Mouse (Mus musculus): ENCODE data around the gene Morc1.

The Morc1 gene

DNA sequence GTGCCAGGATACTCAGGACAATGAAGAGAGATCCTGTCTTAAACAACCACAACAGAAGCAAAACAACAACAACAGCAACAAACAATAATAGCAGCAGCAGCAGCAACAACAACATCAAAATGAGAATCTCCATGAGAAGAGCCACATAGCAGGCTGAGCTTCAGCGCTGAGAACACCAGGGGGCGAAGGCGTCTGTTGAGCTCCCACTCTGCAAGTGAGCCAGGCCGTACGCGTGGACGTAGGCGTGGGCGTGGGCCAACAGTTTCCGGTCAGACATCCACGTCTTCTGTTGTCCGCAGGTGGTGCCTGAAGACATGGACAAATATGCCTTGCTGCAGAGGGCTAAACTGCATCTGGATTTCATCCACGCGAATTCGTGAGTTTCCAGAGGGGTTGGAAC lies at the start of gene Morc1:
TSS of gene Morc1 (plus strand) at position 211 of the 400 bp plus-strand sequence.
- DNase-seq (ENCODE audit: low read depth): no peak

DNA sequence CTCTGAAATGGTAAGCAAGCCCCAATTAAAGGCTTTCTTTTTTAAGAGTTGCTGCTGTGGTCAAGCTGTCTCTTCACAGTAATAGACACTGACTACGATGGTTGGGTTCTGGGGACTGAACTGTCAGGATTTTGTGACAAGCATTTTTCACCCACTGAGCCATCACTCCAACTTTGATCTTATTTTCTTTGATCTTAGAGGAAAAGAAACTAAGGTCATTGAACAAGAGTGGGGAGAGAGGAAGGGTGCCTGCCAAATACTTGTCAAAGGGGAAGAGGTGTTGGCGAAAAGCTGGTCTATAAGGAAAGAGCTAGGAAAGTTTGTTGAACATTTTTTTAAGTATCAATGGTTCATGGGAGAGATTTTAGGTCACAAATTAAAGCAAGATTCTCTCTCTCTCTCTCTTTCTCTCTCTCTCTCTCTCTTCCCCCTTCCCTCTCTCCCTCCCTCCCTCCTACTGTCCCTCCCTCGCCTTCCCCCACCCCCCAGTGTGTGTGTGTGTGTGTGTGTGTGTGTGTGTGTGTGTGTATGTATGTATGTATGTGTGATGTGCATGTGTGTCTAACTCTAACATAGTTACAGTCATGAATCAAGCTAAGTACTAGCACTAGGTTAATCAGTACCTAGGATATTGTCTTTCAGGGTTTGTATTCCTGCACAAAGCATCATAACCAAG lies 47.3 kb upstream of the Morc1 start:
- DNase-seq (ENCODE audit: low read depth): no peak

DNA sequence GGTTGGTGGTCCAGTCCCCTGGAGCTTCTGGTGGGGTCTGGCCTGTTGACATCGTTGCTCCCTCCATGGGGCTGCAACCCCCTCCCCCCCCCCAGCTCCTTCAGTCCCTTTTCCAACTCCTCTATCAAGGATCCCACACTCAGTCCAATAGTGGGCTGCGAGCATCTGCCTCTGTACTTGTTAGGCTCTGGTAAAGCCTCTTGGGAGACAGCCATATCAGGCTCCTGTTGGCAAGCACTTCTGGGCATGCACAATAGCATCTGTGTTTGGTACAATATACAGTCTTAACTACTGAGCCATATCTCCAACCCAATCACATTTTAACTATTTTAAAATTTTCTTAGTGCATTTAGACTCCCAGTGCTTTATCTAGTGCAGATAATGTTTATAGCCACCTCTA lies 44.1 kb upstream of the Morc1 start:
- no peak for DNase-seq (ENCODE audit: low read depth)

DNA sequence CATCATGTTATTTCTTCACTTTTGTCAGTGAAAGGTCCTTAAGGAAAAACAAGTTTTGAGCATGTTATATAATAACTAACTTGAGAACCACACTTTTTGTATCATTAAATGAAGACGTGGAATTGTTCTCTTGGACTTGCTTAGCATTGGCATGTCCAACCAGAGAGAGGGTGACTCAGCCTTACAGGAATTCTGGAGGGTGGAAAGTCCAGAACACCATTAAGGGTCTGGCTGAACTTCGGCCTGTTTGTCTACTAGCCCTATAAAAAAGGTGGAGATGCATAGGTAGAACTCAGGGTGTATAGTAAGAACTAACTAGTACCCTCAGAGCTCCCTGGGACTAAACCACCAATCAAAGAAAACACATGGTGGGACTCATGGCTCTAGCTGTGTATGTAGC lies 35.8 kb upstream of the Morc1 start:
- DNase-seq (ENCODE audit: low read depth): no peak

DNA sequence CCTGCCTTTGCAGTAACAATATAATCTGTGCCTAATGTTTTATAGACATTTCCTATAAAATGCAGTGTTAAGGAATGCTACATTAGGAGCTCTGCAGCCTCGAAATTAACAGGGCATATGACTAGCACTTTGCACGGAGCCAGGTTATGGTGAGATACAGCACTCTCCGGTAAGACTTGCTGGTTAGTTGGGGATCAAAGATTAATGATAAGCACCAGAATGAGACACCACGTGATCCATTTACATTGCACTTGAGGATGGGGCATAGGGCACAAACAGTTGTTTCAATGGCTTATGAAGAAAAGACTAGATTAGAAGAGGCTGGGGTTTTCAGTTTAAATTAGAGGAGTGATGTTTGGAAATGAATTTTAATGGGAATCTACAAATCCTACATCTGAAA lies 28.1 kb upstream of the Morc1 start:
- DNase-seq (ENCODE audit: low read depth): no peak

DNA sequence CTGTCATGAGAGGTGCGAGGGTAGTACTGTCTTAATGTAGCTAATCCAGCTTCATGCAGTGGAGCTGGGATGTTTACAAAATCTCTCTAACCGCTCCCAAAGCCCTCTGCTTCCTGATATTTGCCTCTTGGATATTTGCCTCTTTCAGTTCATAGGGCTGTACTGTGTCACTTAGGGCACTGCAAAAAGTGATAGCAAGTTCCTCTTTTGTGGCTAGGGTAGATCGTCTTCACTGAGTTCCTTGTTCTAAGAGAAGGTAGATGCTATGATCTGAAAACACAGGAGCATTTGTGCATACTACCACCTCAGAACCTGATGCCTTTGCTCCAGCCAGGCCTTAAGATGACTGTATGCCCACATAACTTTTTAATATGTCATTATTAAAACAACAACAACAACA lies 27.6 kb upstream of the Morc1 start:
- DNase-seq (ENCODE audit: low read depth): no peak

DNA sequence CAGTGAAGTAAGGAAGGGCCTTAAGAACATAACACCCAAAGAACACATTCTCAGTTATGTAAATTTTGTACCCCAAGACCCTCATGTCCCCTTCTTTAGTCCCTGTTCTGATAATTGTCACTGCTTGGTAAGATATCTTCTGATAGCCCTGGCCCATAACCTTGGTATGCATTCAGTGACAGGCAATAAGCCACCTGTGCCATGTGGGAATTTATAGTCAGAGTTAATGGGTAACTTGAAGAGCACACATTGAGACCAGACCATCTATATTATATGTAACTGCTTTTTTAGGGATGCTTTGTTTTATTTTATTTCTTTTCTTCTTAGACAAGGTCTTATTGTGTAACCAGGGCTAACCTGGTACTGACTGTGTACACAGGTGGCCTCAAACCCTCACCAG lies 27.0 kb upstream of the Morc1 start:
- no peak for DNase-seq (ENCODE audit: low read depth)

DNA sequence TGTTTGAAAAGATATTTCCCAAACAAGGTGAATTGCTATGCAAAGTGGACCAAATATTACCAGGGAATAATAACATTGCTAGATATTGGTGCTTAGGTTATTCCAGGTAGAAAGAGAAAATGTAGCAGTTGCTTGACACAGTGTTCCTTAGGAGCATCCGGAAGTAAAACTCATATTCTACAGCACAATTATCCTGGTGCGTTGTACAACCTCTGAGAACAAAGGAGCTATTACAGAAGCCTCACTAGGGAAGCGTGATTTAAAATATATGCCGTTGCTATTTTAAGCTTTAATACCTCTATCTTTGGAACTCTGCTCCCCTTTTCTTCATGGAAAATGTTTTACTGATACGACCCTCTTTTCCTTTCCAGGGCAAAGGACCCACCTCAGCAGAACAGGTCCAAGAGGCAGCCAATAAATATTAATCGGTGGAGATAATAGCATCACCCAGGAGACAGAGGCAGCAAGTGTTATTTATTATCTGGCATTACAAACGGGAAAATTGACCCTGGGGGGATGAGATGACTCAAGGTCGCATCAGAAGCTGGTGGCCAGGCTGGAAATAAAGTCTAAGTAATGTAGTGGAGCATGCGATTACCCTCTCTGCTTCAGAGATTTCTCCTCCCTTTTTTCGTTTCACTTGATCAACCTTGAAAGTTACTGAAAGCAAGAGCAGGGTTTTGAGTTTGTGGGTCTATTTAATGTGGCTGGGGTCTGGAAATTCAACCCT lies 25.2 kb upstream of the Morc1 start:
- no peak for DNase-seq (ENCODE audit: low read depth)

DNA sequence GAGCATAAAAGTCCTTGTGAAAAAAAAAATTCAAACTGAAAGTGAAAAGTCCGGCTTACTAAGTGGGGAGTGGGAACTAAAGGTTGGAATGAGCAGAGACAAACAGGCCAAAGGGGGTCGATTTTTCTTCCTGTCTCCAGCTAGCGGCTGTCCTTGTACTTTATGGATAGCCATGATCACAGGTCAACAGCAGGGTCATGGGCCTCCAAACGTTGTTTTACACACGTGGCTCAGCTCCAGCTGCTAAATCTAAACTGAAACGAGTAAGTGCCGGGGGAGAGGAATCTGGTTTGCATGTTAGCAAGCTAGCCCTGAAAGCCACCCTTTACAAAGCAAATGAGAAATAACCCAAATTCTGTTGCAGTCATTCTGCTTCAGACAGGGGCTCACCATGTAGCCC lies 21.5 kb upstream of the Morc1 start:
- no peak for DNase-seq (ENCODE audit: low read depth)

DNA sequence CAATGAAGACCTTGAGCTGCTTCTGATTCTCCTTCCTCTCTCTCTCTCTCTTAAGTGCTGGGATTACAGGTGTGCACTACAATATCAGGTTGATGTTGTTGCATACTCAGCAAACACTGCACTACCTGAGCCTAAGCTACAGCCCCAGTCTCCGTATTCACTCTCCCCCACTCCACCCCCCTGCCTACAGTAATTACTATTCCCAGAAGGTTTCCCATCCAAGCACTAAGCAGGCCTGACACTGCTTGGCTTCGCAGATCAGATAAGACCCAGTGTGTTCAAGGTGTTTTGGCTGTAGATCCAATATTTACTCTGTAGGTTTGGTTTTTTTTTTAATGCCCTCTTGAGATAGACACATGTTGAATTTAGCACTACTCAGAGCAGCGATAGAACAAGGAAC lies 20.9 kb upstream of the Morc1 start:
- DNase-seq (ENCODE audit: low read depth): no peak

DNA sequence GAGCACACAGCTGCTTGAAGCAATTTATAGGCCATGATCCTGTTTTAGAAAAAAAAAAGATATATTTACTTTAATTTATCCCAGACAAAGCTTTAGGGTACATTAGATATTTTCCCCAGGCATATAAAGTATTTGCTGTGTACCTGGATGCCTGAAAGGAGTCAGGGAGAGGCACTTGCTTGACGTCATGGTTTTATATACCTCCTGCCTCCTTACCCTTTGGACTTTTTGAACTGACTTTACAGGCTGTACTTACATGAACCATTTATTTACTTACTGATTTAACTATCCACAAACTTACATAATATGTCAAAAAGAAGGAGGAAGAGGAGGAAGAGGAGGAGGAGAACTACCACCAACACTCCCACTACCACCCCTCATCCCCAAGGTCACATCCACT lies 18.8 kb upstream of the Morc1 start, which contains the start of gene Gm5485:
TSS of gene Gm5485 (minus strand) at position 171 of the 400 bp plus-strand sequence.
- DNase-seq (ENCODE audit: low read depth): no peak

DNA sequence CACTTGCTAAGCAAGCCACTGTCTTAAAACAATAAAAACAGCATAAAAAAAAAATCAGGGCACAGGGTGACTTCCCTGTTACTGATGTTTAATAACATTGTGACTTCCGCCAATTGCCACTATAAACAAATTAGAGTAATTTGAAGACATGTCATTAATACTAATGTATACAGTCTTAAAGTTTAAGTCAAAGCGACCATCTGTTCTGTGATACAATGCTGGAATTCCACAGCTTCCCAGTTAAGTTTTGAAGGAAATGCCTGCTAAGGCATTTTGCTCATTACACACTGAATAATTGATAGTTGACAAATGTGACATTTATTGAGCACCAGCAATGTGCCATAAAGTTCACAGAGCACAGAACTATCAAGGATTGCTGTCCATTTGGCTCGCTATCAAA lies 12.5 kb upstream of the Morc1 start:
- no peak for DNase-seq (ENCODE audit: low read depth)

DNA sequence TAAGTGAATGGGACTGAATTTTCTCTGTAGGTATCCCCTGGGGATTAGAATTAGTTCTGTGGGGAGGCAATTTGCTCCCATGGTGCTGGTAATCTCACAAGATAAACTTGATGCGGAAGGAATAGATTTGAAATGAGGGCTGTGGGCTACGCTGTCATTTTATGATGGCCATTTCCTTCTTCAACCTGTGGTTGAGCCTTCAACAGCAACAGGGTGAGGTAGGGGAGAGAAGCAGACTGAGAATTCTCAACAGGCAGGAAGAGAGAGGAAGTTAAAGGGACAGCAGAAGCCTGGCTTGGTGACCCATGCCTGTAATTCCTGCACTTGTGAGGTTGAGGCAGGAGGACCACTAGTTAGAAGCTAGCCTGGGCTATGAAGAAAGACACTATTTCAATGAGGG lies 12.0 kb upstream of the Morc1 start:
- no peak for DNase-seq (ENCODE audit: low read depth)

DNA sequence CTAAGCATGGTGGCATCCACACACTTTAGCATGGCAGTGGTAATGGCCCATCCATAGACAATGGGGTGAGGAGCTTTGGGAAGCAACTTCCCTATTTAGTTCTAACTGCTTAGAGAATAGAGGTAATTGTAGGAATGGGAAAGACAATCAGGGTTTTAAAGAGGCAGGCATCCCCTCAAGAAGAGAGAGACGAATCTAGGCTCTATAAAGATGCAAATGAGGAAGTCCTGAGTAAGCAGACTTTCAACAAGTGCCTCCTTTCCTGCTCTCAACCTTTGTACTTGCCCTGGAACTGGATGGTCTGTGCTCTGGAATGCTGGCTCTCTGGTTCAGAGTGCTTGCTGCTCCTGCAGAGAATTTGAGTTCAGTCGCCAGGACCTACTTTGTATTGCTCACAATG lies 8.5 kb upstream of the Morc1 start:
- DNase-seq (ENCODE audit: low read depth): no peak

DNA sequence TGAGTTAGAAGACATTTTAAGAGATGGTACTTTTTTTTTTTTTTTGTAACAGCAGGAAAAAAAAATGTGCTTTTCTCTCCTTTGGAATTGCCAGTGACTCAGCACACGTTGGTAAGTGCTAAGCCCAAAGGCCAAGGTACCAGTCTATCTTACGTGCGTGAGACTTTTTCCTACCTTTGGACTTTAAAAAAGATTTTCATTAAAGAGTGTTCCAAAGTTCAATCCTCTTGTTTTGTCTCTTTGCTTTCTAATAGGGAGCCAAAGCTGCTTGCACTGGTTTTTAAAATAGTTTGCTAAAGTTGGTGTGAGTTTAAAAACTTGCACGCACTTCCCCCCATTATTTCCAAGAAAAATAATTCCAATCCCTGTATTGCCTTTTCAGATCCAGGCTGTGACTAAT lies 7.0 kb upstream of the Morc1 start:
- DNase-seq (ENCODE audit: low read depth): no peak

DNA sequence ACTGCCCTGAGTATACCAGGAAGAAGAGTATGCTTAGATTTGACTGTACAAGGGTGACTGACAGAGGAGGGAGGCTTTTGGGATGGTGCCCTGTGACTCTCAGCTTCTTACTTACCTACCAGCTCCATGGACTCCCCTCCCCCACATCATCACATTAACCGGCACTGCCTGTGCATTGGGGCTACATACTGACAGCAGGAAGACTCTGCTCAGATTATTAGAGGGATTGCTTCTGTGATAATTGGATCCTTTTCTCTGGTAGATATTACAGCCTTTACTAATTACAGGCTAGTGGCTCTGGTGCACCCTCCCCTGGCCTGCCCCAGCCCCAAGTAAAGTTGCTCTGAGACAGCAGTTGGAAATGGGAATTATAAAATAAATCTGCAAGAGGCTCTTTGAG lies 1.6 kb upstream of the Morc1 start:
- no peak for DNase-seq (ENCODE audit: low read depth)

DNA sequence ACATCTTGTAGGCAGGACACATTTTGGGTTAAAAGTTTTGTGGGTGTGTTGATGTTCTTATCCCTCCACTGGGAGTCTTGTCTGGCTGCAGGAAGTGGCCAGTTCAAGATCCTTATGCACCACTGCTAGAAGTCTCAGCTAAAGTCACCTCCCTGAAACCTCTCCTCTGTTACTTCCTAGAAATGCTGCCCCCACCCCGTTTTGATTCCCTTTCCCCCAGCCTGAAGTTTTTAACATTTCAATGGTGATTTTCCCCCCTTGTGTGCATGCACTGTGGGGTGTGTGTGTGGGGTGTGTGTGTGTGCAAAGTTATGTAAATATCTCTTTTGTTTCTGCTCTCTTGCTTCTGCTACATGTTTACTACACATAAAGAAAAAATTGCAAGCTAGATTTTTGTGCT lies 4.4 kb downstream of the Morc1 start:
- DNase-seq (ENCODE audit: low read depth): no peak

DNA sequence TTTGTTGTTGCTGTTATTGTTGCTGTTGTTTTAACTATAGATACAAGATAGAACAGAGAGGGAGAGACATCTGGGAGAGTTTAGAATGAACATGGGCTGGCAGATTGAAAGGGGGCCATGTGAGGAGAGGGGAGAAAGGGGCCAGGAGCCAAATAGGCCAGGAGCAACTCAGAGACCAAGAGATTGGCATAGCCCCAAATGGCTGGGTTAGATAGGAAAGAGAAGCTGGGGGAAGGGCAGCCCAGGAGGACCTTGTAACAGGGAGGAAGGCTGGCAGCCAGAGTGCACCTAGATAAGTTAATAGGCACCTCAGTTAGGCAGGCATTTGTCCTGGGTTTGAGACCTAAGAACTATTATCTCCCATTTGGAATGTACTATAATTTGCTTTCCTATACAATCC lies 6.4 kb downstream of the Morc1 start:
- DNase-seq (ENCODE audit: low read depth): no peak

DNA sequence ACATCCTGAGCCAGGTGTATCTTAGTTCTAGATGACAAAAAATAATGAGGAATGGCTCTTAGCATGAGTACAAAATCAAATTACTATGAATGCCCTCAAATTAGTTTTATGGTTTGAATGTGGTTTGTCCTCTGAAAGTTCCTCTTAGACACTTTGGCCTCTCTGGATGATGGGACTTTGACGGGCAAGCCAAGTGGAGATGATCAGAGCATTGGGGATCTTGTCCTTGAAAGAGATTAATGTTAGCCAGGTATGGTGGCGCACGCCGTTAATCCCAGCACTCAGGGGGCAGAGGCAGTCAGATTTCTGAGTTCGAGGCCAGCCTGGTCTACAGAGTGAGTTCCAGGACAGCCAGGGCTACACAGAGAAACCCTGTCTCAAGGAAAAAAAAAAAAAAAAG lies 13.6 kb downstream of the Morc1 start:
- no peak for DNase-seq (ENCODE audit: low read depth)

DNA sequence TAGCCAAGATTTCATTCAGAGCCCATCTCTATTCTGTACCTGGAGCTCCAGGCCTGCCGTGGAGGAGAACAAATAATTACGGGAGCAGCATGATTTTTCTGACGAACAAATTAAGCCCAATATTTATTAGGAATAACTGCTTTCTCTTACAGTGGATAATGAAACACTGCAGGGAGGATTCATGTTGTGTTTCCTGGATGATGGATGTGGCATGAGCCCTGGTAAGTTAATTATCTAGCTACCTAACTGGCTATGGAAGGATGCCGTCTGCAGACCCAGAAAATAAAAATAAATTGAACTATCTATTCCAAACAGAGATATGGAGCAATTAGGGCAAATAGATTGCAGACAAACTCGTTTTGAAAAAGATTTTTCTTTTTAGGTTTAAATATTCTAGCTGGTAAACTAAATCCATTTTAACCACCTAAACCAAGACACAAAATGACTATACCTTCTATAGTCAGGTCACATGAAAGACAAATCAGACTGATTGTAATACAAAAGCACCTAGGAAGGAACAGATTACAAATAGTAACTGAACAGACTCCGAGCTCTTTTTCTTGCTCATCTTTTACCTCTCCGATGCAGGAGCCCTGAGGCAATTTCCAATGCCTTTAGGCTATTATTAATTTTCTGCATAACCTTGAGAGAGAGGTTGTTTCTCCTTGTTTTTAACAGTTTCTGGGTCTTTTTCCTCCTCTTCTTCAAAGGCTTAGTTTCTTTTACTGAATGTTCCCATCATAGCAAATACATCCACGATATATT lies 15.3 kb downstream of the Morc1 start:
- DNase-seq (ENCODE audit: low read depth): no peak

DNA sequence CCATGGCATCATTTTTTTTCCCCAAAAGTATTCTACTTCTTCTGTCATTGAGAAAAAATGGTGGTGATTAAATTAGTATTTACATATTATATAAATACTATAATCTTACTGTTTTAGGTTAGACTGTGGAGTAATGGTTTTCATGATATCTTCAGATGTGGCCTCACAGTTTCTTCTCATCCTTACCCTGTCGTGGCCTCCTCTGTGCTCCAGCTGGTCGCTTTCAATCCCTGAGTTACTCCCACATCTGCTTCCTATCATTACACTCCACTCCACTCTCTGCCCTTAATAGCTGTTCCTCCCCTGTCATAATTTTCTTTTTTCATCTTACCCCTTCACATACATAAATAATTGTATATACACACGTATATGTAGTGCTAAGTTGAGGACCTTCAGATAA lies 22.2 kb downstream of the Morc1 start:
- DNase-seq (ENCODE audit: low read depth): no peak

DNA sequence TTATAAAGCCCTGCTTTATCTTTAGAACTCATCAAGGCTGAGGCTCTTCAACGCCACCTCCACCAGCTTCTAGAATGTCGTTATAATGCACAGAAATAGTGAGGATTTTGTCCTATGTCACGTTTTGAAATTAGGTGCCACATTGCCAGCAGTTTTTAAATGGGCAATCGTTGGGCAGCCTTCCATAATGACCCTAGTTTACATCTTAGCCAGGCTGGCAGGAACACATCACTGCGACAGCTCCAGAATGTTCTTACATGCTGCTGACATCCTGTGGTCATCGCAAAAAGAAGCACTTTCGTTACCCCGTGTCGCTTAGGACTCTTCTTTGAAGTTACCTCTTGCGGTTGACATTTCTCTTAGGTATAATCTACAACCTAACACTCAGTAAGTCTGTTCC lies 42.4 kb downstream of the Morc1 start:
- no peak for DNase-seq (ENCODE audit: low read depth)

Data from NIH3T3 (cell line).